Mouse (Mus musculus): ENCODE measurements around the gene Ccdc171. TPM values are rescaled to one million over a fixed set of nuclear protein-coding genes. Genes with fewer than 3 reads are reported as not detected.

Ccdc171 gene
- polyA plus RNA-seq, 1 experiment from 2014 or later: 5.9 TPM

DNA sequence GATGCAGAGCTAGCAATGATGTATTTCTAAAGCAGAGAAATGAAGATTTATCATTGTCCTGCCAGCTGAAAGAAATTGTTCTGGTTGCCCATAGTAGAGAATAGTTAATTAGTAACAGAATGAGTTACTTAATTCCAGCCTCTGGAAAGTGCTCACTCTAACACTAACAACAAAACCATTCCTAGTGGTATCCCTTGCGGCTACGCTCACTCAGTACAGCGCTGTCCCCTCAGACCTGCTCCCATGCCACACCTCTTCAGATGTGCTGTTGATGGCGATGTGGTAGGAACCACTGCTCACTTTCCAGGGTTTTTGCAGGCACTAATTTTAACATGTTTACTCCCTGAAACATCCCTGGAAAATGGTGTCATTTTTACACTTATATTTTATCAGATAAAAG is 126.1 kb downstream of the Ccdc171 start:
- WGBS: 85% methylated on average over 4 of the region's 4 CpGs
- H3K9ac ChIP-seq (ENCODE audit: low read length): no peak overlapping the region
- no peaks in the 10 kb centered on the region for H3K36me3 ChIP-seq (ENCODE audit: control insufficient read depth, insufficient read depth, low read length)
- no peak overlapping the region for H3K4me2 ChIP-seq (ENCODE audit: low read depth, severe bottlenecking)
- no peak overlapping the region for H3K4me3 ChIP-seq (ENCODE audit: low read depth, low read length)
- H3K27ac ChIP-seq (replicated peaks; ENCODE audit: low read depth, low read length): no peak overlapping the region
- H3K4me1 ChIP-seq (ENCODE audit: control insufficient read depth, insufficient read depth, low read length): peaks cover under 1% of the 10 kb centered on the region; the same call in 1 of the 2 replicates
- ATAC-seq (ENCODE audit: insufficient number of reproducible peaks, low FRiP score, low TSS enrichment, low read depth) (no peak), DNase-seq (ENCODE audit: low spot score) (no peak)
- H3K9me3 ChIP-seq (ENCODE audit: control insufficient read depth, low read length): no peaks in the 10 kb centered on the region
- H3K27me3 ChIP-seq (ENCODE audit: control insufficient read depth, insufficient read depth, low read length): no peaks in the 10 kb centered on the region

DNA sequence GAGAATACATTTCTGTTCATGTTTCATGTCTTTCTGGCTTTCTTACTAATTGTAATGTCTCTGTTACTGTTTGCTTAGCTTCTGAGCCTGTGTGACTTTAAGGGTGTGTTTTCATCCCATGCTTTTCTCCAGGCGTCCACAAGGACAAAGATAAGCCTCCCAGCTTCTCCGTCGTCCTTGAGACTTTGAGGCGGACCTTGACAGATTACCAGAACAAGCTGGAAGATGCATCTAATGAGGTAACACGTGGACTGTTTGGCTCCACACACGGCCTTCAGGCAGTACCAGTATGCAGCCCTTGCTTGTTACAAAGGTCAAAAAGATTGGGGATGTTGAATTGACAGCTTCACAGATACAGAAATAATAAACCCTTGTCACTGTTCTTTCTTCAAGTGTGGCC is 130.1 kb downstream of the Ccdc171 start:
- WGBS: 39% methylated on average over 6 of the region's 6 CpGs
- peaks cover 4% of the 10 kb centered on the region; the same call in 1 of the 2 replicates for H3K4me1 ChIP-seq (ENCODE audit: control insufficient read depth, insufficient read depth, low read length)
- H3K9me3 ChIP-seq (ENCODE audit: control insufficient read depth, low read length): no peaks in the 10 kb centered on the region
- H3K4me3 ChIP-seq (ENCODE audit: low read depth, low read length): no peak overlapping the region
- H3K9ac ChIP-seq (ENCODE audit: low read length): no peak overlapping the region
- no peaks in the 10 kb centered on the region for H3K36me3 ChIP-seq (ENCODE audit: control insufficient read depth, insufficient read depth, low read length)
- H3K4me2 ChIP-seq (ENCODE audit: low read depth, severe bottlenecking): no peak overlapping the region
- H3K27me3 ChIP-seq (ENCODE audit: control insufficient read depth, insufficient read depth, low read length): no peaks in the 10 kb centered on the region
- H3K27ac ChIP-seq (replicated peaks; ENCODE audit: low read depth, low read length): no peak overlapping the region
- ATAC-seq (ENCODE audit: insufficient number of reproducible peaks, low FRiP score, low TSS enrichment, low read depth): no peak
- DNase-seq (ENCODE audit: low spot score): no peak

DNA sequence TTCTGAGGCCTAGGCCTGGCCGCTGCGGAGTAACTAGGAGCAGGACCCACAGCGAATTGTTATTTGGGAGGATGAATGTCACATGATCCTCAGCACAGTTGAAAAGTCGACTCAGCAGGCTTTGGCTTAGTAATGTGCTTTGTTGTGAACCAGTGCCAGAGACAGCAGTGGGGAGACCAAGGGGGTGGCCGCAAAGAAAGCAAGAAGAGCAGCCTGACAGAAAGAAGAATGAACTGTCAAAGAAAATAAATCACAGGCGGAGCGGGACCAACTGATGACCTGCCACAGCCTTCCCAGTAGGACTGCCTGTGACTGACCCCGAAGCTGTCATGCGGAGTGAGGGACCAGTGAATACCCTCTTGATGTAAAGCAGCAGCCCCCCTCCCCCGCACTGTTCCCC is 131.2 kb downstream of the Ccdc171 start:
- peak overlapping the region; percentile 8; the same call in 1 of the 2 replicates for H3K4me2 ChIP-seq (ENCODE audit: low read depth, severe bottlenecking)
- H3K4me1 ChIP-seq (ENCODE audit: control insufficient read depth, insufficient read depth, low read length): peaks cover 6% of the 10 kb centered on the region; the same call in 1 of the 2 replicates
- H3K27me3 ChIP-seq (ENCODE audit: control insufficient read depth, insufficient read depth, low read length): no peaks in the 10 kb centered on the region
- H3K9ac ChIP-seq (ENCODE audit: low read length): peak overlapping the region; percentile 12; the same call in 1 of the 2 replicates
- WGBS: 9% methylated on average over 10 of the region's 10 CpGs
- no peak overlapping the region for H3K4me3 ChIP-seq (ENCODE audit: low read depth, low read length)
- DNase-seq (ENCODE audit: low spot score): peak; percentile 35
- H3K36me3 ChIP-seq (ENCODE audit: control insufficient read depth, insufficient read depth, low read length): no peaks in the 10 kb centered on the region
- H3K27ac ChIP-seq (replicated peaks; ENCODE audit: low read depth, low read length): no peak overlapping the region
- H3K9me3 ChIP-seq (ENCODE audit: control insufficient read depth, low read length): no peaks in the 10 kb centered on the region
- no peak for ATAC-seq (ENCODE audit: insufficient number of reproducible peaks, low FRiP score, low TSS enrichment, low read depth)

DNA sequence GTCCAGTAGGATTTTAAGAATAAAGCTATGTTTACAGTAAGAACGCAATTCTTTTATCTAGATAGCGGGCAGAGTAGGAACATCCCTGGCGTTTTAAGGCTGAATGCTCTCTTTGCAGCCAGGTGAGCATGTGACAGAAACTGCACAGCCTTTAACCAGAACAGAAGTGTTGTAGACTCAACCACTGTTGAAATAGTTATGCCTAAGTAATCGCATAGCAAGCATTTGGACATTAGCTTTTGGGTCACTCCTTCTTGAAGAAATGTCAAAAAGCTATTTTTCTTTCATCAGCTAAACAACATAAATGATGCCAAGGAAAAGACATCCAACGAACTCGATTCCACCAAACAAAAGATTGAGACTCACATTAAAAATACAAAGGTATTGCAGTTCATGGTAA is 131.7 kb downstream of the Ccdc171 start:
- Histone ChIP-seq H3K9me3 (ENCODE audit: control insufficient read depth, low read length) (no peaks in the 10 kb centered on the region), H3K9ac (ENCODE audit: low read length) (no peak overlapping the region), H3K4me1 (ENCODE audit: control insufficient read depth, insufficient read depth, low read length) (peaks cover 6% of the 10 kb centered on the region; the same call in 1 of the 2 replicates), H3K4me3 (ENCODE audit: low read depth, low read length) (no peak overlapping the region), H3K27me3 (ENCODE audit: control insufficient read depth, insufficient read depth, low read length) (no peaks in the 10 kb centered on the region), H3K27ac (replicated peaks; ENCODE audit: low read depth, low read length) (no peak overlapping the region), H3K4me2 (ENCODE audit: low read depth, severe bottlenecking) (0 out of 2 replicates have a peak overlapping the region, but pooled peaks have one; percentile 8), H3K36me3 (ENCODE audit: control insufficient read depth, insufficient read depth, low read length) (no peaks in the 10 kb centered on the region)
- WGBS: 63% methylated on average over 6 of the region's 6 CpGs
- DNase-seq (ENCODE audit: low spot score) (no peak), ATAC-seq (ENCODE audit: insufficient number of reproducible peaks, low FRiP score, low TSS enrichment, low read depth) (no peak)

DNA sequence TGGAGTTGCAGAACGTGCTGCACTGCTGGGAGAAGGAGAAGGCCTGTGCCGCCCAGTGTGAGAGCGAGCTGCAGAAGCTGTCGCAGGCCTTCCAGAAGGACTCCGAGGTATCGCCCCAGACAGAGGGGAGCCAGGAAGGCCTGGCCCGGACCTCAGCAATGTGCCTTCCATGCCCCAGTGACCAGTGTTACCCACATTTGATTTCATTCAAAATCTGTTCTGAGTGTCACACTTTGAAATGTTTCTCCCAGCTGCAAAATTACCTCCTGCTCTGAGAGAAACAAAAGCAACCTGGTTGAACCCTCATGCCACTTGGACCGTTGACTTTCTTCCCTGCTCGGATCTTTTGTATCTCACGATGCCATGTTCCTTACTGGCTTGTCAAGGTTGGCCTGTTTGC is 133.1 kb downstream of the Ccdc171 start:
- Histone ChIP-seq H3K9ac (ENCODE audit: low read length) (no peak overlapping the region), H3K4me3 (ENCODE audit: low read depth, low read length) (no peak overlapping the region), H3K4me1 (ENCODE audit: control insufficient read depth, insufficient read depth, low read length) (peaks cover 6% of the 10 kb centered on the region; the same call in 1 of the 2 replicates), H3K36me3 (ENCODE audit: control insufficient read depth, insufficient read depth, low read length) (no peaks in the 10 kb centered on the region), H3K27ac (replicated peaks; ENCODE audit: low read depth, low read length) (no peak overlapping the region), H3K27me3 (ENCODE audit: control insufficient read depth, insufficient read depth, low read length) (no peaks in the 10 kb centered on the region), H3K9me3 (ENCODE audit: control insufficient read depth, low read length) (no peaks in the 10 kb centered on the region), H3K4me2 (ENCODE audit: low read depth, severe bottlenecking) (no peak overlapping the region)
- DNase-seq (ENCODE audit: low spot score) (no peak), ATAC-seq (ENCODE audit: insufficient number of reproducible peaks, low FRiP score, low TSS enrichment, low read depth) (no peak)
- 80% methylated on average over 10 of the region's 10 CpGs for WGBS

DNA sequence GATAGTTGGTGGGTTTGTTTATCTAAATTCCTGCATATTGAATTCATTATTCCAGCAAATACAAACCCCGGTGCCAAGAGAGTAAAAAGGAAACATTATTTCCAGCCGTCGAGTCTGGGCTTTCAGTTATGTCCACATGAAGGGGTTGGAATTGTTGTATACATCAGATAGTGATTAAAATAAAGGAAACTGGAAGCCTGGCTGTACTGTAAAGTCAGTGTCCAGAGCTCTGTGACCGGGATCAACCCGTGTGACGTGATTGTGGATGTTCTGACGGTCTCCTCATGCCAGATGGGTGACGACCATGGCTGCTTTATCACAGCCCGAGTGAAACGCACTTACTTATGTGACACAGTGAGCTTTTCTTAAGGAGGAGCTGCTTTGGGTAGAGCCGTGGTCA is 134.1 kb downstream of the Ccdc171 start:
- Histone ChIP-seq H3K4me1 (ENCODE audit: control insufficient read depth, insufficient read depth, low read length) (peaks cover 6% of the 10 kb centered on the region; the same call in 1 of the 2 replicates), H3K4me2 (ENCODE audit: low read depth, severe bottlenecking) (no peak overlapping the region), H3K9me3 (ENCODE audit: control insufficient read depth, low read length) (no peaks in the 10 kb centered on the region), H3K36me3 (ENCODE audit: control insufficient read depth, insufficient read depth, low read length) (no peaks in the 10 kb centered on the region), H3K27ac (replicated peaks; ENCODE audit: low read depth, low read length) (no peak overlapping the region), H3K9ac (ENCODE audit: low read length) (no peak overlapping the region), H3K4me3 (ENCODE audit: low read depth, low read length) (no peak overlapping the region), H3K27me3 (ENCODE audit: control insufficient read depth, insufficient read depth, low read length) (no peaks in the 10 kb centered on the region)
- WGBS: 60% methylated on average over 11 of the region's 11 CpGs
- no peak for ATAC-seq (ENCODE audit: insufficient number of reproducible peaks, low FRiP score, low TSS enrichment, low read depth)
- DNase-seq (ENCODE audit: low spot score): no peak

DNA sequence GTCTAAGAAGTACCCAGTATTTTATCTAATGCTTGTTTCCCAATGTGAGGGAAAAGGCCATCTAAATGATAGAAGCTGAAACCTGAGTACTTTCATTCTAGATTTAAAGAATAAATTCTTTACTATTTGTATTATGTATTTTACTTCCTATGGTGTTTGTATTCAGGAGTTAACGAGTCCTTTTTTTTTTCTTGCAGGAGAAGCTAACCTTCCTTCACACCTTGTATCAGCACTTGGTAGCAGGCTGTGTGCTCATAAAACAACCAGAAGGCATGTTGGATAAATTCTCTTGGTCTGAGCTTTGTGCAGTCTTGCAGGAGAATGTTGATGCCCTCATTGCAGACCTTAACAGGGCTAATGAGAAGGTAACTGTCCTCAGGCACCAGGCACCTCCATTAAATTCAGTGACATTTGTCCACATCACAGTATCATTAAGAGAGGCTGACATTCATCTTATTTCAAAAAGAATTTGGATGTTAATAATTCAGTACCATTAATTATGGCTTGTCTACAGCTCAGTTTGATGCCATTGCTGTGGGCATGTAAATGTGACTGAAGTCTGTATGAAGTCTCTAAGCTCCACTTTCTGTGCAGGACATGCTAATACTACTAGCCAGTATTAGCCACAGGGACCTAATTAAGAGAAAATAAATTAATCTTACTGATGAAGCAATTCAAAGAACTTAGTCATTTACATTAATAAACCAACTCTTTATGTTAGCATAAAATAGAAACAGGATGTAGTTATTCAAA is 136.3 kb downstream of the Ccdc171 start:
- Histone ChIP-seq H3K36me3 (ENCODE audit: control insufficient read depth, insufficient read depth, low read length) (0 out of 2 replicates have a peak, but pooled peaks cover 1% of the 10 kb centered on the region), H3K9ac (ENCODE audit: low read length) (no peak overlapping the region), H3K9me3 (ENCODE audit: control insufficient read depth, low read length) (no peaks in the 10 kb centered on the region), H3K27me3 (ENCODE audit: control insufficient read depth, insufficient read depth, low read length) (no peaks in the 10 kb centered on the region), H3K27ac (replicated peaks; ENCODE audit: low read depth, low read length) (no peak overlapping the region), H3K4me3 (ENCODE audit: low read depth, low read length) (no peak overlapping the region), H3K4me2 (ENCODE audit: low read depth, severe bottlenecking) (no peak overlapping the region), H3K4me1 (ENCODE audit: control insufficient read depth, insufficient read depth, low read length) (peaks cover 3% of the 10 kb centered on the region; the same call in 1 of the 2 replicates)
- DNase-seq (ENCODE audit: low spot score): no peak
- 51% methylated on average over 1 of the region's 1 CpGs for WGBS
- ATAC-seq (ENCODE audit: insufficient number of reproducible peaks, low FRiP score, low TSS enrichment, low read depth): no peak

DNA sequence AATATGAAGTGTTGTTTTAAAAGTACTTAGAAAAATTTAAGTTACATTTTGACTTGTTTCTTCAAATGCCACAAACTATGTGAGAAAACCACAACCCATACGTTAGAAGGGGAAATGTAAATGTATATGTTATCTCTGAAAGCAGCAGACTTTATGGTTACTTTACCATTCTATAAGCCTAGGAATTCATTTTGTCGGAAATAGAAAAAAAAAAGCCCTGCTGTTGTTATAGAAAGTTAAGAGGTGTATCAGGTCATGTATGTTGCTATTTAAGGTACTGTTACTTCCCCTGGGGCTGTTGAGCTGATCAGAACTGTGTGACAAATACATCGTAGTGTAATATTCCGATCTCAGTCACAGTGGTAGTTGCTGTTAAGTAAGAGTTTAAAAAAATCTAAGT is 137.0 kb downstream of the Ccdc171 start:
- H3K9me3 ChIP-seq (ENCODE audit: control insufficient read depth, low read length): no peaks in the 10 kb centered on the region
- no peaks in the 10 kb centered on the region for H3K27me3 ChIP-seq (ENCODE audit: control insufficient read depth, insufficient read depth, low read length)
- WGBS: 76% methylated on average over 4 of the region's 4 CpGs
- DNase-seq (ENCODE audit: low spot score) (no peak), ATAC-seq (ENCODE audit: insufficient number of reproducible peaks, low FRiP score, low TSS enrichment, low read depth) (no peak)
- no peak overlapping the region for H3K4me3 ChIP-seq (ENCODE audit: low read depth, low read length)
- H3K36me3 ChIP-seq (ENCODE audit: control insufficient read depth, insufficient read depth, low read length): 0 out of 2 replicates have a peak, but pooled peaks cover 2% of the 10 kb centered on the region
- H3K27ac ChIP-seq (replicated peaks; ENCODE audit: low read depth, low read length): no peak overlapping the region
- no peak overlapping the region for H3K9ac ChIP-seq (ENCODE audit: low read length)
- H3K4me1 ChIP-seq (ENCODE audit: control insufficient read depth, insufficient read depth, low read length): 0 out of 2 replicates have a peak, but pooled peaks cover 2% of the 10 kb centered on the region
- no peak overlapping the region for H3K4me2 ChIP-seq (ENCODE audit: low read depth, severe bottlenecking)
